Mouse (Mus musculus) embryonic fibroblast, embryonic 13.5 days (primary cell): ENCODE data around the gene Olfr279. TPM values are rescaled to one million over a fixed set of nuclear protein-coding genes. Genes with fewer than 3 reads are reported as not detected.
A peak's percentile ranks its signal among the peaks of the same experiment; 100 is the strongest.
"Not testable (repeated sequence)": the region's sequence is repeated elsewhere in the genome, so short reads cannot be mapped to it uniquely, and the experiment has no call there.

Experiments used
- H3K27ac ChIP-seq: 2 replicates; pipeline ENCODE4 v1.5.1; 2012; ENCODE audit warnings: low read length, control low read depth, inconsistent platforms; ENCODE audit not compliant: insufficient read depth
- H3K4me1 ChIP-seq: 2 replicates; pipeline ENCODE4 v1.6.1; 2011; ENCODE audit warnings: low read length; ENCODE audit not compliant: control insufficient read depth, insufficient read depth
- H3K4me3 ChIP-seq: 2 replicates; pipeline ENCODE4 v1.5.1; 2011; ENCODE audit warnings: mild to moderate bottlenecking, control low read depth, low read length; ENCODE audit not compliant: insufficient read depth
- CTCF ChIP-seq: IDR thresholded peaks from 2 replicates; pipeline ENCODE4 v1.5.1; 2011; ENCODE audit warnings: mild to moderate bottlenecking, control low read depth, low read length, moderate library complexity, borderline replicate concordance; ENCODE audit not compliant: insufficient read depth
- POLR2A ChIP-seq: IDR thresholded peaks from 2 replicates; pipeline ENCODE4 v1.6.1; 2011; ENCODE audit warnings: low read depth, mild to moderate bottlenecking, control low read depth, low read length, moderate library complexity
- polyA plus RNA-seq: library from polyadenylated mRNA; stranded (reverse); fragments of >200 nt; gene quantifications from 2 replicates; pipeline ENCODE4 v1.2.4, GENCODE M21; 2011; ENCODE audit warnings: low read depth; ENCODE audit not compliant: missing spikeins, insufficient read length

Olfr279 gene
- polyA plus RNA-seq, 1 experiment, result not detected

DNA sequence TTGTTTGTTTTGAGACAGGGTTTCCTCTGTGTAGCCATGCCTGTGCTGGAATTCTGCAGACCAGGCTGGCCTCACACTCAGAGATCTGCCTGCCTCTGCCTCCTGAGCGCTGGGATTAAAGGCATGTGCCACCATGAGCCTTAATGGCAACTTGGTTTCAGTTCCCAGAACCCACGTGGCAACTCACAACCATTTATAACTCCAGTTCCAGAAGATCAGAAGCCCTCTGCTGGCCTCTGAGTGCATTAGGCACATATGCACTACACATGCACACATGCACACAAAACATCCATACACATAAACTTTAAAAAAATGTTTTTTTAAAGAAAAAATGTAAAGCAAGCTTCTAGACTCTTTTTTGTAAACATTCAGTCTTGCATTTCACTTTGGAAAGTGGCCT, 17.2 kb downstream of the Olfr279 start:
- H3K4me3 ChIP-seq, result no peak overlapping the region
- H3K4me1 ChIP-seq, result no peaks in the 10 kb centered on the region
- TF ChIP-seq CTCF (no peak), POLR2A (no peak)
- H3K27ac ChIP-seq, result no peak overlapping the region

DNA sequence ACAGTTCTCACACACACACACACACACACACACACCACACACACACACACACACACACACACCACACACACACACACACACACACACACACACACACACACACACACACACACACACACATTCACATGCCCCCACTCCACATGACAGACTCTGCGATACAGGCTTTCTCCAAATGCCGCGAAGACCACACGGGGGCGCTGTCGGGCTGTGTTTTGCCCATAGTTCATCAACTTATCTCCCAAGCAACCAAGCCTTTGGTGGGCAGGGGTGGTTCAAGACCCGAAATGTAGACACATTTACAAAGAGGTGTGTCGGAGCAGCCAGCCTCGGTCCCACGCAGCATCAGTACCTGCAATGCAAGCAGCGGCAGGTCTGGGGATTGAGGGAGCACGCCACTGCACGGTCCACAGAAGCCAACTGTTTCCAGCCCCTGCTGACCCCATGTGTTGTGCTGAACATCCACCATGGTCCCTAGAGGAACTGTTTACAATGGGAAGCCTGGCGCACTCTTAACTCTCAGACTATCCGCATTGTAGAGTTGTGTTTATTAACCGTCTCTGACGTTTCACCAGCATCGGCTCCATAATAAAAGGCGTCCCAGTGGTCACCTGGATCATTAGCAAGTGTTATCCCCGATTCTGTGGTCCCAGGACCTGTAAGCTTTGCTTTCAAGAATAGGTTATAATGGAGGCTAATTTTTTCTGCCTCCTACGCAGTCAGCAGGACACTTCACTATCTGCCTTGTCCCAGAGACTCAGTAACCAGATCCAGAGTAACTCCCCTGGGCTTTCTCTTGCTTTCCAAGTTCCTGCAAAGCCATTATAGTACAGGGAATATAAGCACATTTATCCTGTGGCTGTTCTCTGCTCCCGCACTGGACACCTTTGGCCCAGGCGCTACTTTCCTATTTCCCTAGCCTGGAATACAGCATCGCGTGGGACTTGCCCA, 18.5 kb downstream of the Olfr279 start:
- Histone ChIP-seq H3K27ac (no peak overlapping the region), H3K4me3 (no peak overlapping the region), H3K4me1 (no peaks in the 10 kb centered on the region)
- TF ChIP-seq CTCF (peak; percentile 67), POLR2A (no peak)

DNA sequence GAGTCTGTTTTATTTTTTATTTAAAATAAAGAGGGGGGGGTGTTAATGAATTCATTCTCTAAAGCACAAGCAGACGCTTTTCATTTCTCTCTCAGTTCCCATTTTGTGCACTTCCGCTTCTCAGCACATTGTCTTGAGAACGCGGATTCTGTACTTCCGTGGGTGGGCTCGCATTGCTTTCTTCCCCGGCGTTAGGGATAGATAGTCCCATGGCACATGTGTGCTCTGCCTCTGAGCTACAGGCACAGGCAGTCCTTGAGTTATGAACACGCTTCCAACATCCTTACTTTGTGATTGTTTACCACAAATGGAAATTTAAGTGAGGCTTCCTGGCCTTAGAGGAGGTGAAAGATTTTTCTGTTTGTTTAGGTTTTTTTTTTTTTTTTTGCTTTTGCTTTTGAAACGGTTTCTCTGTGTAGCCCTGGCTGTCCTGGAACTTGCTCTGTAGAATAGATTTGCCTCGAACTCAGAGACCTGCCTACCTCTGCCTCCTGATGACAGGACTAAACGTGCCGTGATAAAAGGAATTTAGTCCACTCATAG, 19.3 kb downstream of the Olfr279 start:
- 0 out of 2 replicates have a peak overlapping the region, but pooled peaks have one; percentile 1 for H3K27ac ChIP-seq
- no peak overlapping the region for H3K4me3 ChIP-seq
- H3K4me1 ChIP-seq, result no peaks in the 10 kb centered on the region
- no peak for TF ChIP-seq CTCF
- TF ChIP-seq POLR2A, result no peak

DNA sequence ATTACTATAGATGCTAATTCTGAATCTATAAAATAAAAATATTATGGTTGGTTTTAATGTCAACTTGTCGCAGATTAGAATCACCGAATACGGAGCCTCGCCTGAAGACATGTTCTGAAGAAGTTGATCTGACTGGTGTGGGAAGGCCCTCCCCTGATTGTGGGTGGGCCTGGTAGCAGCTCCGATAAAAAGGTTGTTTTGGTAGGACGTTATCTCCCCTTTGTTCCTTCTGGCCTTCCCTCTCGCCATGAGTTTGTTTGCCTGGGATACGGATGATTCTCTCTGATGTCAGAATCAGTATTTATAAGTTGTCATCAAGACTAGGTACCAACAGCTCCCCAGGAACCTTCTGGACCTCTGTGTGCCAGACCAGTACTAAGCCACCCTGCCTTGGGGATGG, 20.0 kb downstream of the Olfr279 start:
- H3K4me3 ChIP-seq, result no peak overlapping the region
- H3K27ac ChIP-seq, result peak overlapping the region; percentile 77
- TF ChIP-seq POLR2A, result 0 out of 2 replicates have a peak, but pooled peaks have one; percentile 4
- no peak for TF ChIP-seq CTCF
- no peaks in the 10 kb centered on the region for H3K4me1 ChIP-seq

DNA sequence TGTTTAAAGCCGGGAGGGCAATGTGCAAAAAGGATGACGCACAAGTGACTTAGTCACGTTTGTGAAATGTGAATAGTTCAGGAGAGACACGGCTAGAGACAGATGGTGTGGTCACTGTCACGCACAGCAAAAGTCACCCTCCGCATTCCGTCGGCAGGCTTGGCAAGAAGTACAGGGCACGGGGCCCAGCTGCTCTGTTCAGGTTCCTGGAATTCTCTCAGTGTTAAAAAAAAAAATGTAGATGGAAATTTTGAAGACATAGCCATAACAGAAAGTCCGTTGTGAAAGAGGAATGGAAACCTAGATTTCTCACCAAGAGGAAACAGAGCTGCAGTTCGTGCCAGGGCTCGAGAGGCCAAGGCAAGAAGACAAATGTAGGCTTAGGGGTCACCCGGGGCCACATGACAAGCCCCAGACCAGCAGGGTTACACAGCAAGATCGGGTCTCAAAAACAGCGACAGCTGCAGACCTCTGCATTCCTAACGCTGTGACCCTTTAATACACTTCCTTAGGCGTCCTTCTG, 20.7 kb downstream of the Olfr279 start:
- H3K4me1 ChIP-seq, result no peaks in the 10 kb centered on the region
- H3K27ac ChIP-seq, result peak overlapping the region; percentile 89
- 0 out of 2 replicates have a peak, but pooled peaks have one; percentile 5 for TF ChIP-seq POLR2A
- no peak for TF ChIP-seq CTCF
- no peak overlapping the region for H3K4me3 ChIP-seq

DNA sequence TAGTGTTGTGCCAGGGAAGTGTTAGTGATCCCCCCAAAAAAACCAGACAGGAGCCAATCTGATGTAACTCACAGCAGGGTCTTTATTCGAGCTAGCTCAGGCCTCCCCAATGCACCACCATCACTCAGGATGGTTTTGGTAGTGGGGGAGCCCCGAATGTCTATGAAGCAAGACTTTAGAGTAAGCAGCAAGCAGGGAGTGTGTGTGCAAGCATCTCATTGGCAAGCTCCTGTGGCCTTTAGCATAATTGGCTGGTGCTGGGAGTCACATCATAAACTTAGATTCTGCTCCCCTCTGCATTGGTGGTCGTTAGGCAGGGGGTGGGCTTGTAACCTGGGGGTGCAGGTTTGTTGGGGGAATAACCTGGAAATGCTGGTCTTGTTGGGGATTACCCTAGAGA, 21.5 kb downstream of the Olfr279 start:
- not testable (repeated sequence) for H3K4me1 ChIP-seq, H3K4me3 ChIP-seq
- H3K27ac ChIP-seq, result peak overlapping the region; percentile 89

DNA sequence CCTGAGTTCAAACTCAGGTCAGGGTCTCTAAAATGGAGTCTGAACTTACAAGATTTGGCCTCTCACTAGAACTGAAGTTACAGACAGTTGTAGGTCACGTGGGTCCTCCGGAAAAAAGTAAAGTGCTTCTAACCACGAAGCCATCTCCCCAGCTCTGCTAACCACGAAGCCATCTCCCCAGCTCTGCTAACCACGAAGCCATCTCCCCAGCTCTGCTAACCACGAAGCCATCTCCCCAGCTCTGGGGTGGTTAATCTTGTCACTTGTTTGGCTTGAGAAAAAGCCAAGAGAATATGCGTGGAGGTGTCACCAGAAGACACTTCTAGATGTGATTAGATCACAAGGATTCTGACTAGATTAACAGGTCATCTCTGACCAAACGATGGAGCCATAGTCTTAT, 21.9 kb downstream of the Olfr279 start:
- TF ChIP-seq POLR2A, result no peak
- TF ChIP-seq CTCF, result no peak
- no peak overlapping the region for H3K4me3 ChIP-seq
- no peaks in the 10 kb centered on the region for H3K4me1 ChIP-seq
- peak overlapping the region; percentile 89; the same call in 1 of the 2 replicates for H3K27ac ChIP-seq

DNA sequence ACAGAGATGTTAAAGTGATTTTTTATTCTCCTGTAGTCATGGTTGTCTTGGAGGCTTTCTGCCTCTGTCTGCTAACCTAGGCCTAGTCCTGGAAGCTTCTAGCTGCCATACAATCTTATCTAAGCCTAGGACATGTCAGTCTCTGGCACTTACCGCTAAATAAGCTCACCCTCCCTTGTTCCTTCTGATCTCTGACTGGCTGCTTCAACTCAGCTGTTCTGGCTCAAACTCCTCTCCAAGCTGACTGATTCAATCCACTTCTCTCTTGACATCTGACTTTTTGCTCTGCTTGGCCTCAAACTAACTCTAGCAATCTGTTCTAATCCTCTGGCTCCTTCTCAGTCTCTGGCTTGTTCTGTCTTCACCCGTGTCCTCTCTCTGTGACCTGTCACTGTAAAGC, 22.6 kb downstream of the Olfr279 start:
- not testable (repeated sequence) for H3K4me3 ChIP-seq, H3K27ac ChIP-seq, H3K4me1 ChIP-seq

DNA sequence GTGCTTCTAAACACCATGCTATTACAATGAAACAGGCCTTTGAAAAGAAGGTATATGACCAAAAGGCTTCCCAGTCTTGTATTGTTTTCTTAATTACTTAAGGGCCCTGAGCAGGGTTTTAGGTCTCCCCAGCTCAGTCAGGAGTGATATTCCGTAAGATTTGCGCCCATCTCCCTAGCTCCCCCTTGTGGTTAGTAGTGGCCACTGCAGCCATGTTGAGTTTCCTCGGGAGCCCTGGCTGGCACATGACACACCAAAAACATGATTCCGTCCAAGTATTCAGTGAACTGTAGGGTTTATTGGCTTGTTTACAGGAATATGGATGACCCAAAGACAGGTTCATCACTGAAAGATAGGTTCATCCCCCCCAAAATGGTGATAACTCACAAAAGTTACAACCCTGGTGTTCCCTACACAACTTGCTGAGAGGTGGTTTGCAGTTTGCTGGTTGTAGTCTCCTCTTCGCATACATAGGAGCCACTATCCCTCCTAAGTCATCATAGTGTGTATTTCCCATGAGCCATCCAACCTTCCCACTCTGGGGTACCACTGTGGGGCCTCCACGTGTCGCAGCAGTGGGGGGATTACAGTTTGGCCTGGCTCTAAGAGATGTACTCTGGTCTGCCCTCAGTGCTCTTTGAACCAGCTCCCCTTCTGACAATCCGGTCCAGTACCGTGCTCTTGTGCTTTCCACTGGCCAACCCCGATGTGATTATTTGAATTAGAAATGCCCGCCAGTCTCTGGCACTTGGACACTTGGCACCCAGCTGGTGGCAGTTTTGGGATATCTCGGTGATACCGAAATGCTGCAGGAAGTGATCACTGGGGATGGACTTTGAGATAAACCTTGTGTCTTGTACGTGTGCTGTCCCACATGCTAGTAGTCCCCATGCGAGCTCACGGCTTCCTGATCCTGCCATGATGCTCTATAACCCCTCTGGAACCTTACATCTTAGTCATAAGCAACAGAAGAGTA, 25.5 kb downstream of the Olfr279 start:
- no peak overlapping the region for H3K4me3 ChIP-seq
- TF ChIP-seq CTCF, result peak; percentile 67; the same call in 1 of the 2 replicates
- TF ChIP-seq POLR2A, result no peak
- H3K27ac ChIP-seq, result no peak overlapping the region
- no peaks in the 10 kb centered on the region for H3K4me1 ChIP-seq

DNA sequence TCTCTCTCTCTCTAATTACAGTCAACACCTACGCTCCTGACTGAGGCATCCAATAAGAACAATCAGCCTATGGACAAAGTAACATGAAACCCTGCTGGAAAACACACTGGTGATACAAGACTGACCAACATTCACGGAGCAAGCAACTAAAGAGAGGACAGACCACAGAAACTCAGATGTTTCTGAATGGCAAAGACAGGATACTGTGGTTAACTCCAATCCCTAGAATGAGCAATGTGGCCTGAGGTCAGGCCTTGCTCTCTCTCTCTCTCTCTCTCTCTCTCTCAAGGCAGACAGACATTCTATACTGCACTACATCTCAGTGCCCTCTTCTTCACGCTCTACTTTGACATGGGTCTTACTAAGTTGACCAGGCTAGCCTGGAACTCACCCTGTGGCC, 29.0 kb downstream of the Olfr279 start:
- peak overlapping the region; percentile 25; the same call in 1 of the 2 replicates for H3K27ac ChIP-seq
- no peak overlapping the region for H3K4me3 ChIP-seq
- H3K4me1 ChIP-seq, result 0 out of 2 replicates have a peak, but pooled peaks cover under 1% of the 10 kb centered on the region
- no peak for TF ChIP-seq POLR2A
- no peak for TF ChIP-seq CTCF
